Mouse (Mus musculus): ENCODE data around the gene Hnrnpab.

The Hnrnpab gene

GRCm38 (mm10) chr11:51554590-51554989, 52.1 kb downstream of the Hnrnpab start:
- DNase-seq, result no peak

- DNase-seq, result no peak
Observed at GRCm38 (mm10) chr11:51552091-51552490, 54.6 kb downstream of the Hnrnpab start.

GRCm38 (mm10) chr11:51551253-51551652, 55.4 kb downstream of the Hnrnpab start:
- no peak for DNase-seq

All from right cerebral cortex, adult 18-20 months (tissue).